Comparison of ENCODE assay signal across 11 mouse cellular contexts in genomic region chr1:91013803-91014202, GRCm38 (mm10). TPM values are rescaled to one million over a fixed set of nuclear protein-coding genes. Genes with fewer than 3 reads are reported as not detected.
DNase-seq lines count a peak whose midpoint lies in the region; ATAC-seq lines count a peak whose summit lies in the region.
"Had no signal": no experiment of that assay in that cellular context is flagged by ENCODE, and none has a peak within 500 bp of the region (broad histone marks: within the 10 kb centered on the region; RNA-seq: fewer than 3 reads in every experiment).

No protein-coding gene starts in this region.

- no peak overlapping the region for H3K27ac ChIP-seq in kidney, embryonic 16.5 days (ENCODE audit: low read length)
- 0 out of 2 replicates have a peak overlapping the region, but pooled peaks have one; percentile 16 for H3K27ac ChIP-seq in embryonic facial prominence, embryonic 13.5 days

- no peak overlapping the region for H3K9ac ChIP-seq in kidney, embryonic 16.5 days (replicated peaks; ENCODE audit: low read length)
- H3K9ac ChIP-seq in embryonic facial prominence, embryonic 13.5 days = no peak overlapping the region

- no peak overlapping the region for H3K4me3 ChIP-seq in kidney, embryonic 16.5 days (ENCODE audit: low read length)
- no peak overlapping the region for H3K4me3 ChIP-seq in embryonic facial prominence, embryonic 13.5 days

- peak; percentile 27 for DNase-seq in kidney, adult 11 months
- peak; percentile 67 to 71 for DNase-seq in heart, postnatal 10 days
- peak; percentile 46 for DNase-seq in lung, postnatal 25 days (ENCODE audit: low spot score)
- no peak for DNase-seq in gastrocnemius, postnatal 10 days
- DNase-seq in adipocyte (ENCODE audit: low spot score) = no peak

- ATAC-seq in kidney, embryonic 16.5 days (ENCODE audit: low FRiP score, low TSS enrichment) = no peak
- no peak for ATAC-seq in embryonic facial prominence, embryonic 13.5 days (ENCODE audit: insufficient number of reproducible peaks, insufficient read depth, low FRiP score, low TSS enrichment, low read depth)
- ATAC-seq: inflammation-experienced regulatory T-cells, adult 6 months had no signal

- H3K4me2 ChIP-seq in kidney, embryonic 16.5 days (replicated peaks; ENCODE audit: low read depth, low read length) = no peak overlapping the region
- no peak overlapping the region for H3K4me2 ChIP-seq in embryonic facial prominence, embryonic 13.5 days

- no peaks in the 10 kb centered on the region for H3K36me3 ChIP-seq in kidney, embryonic 16.5 days (ENCODE audit: insufficient read depth, low read length)
- no peaks in the 10 kb centered on the region for H3K36me3 ChIP-seq in embryonic facial prominence, embryonic 13.5 days

- peaks cover 30% of the 10 kb centered on the region for H3K4me1 ChIP-seq in kidney, embryonic 16.5 days (ENCODE audit: insufficient read depth, low read length)
- H3K4me1 ChIP-seq in embryonic facial prominence, embryonic 13.5 days = peaks cover 24% of the 10 kb centered on the region

- H3K9me3 ChIP-seq in kidney, embryonic 16.5 days (ENCODE audit: low read length) = no peaks in the 10 kb centered on the region
- no peaks in the 10 kb centered on the region for H3K9me3 ChIP-seq in embryonic facial prominence, embryonic 13.5 days

- intact Hi-C loops in heart, postnatal 10 days (cut with DNase I) = no loop called here

- H3K27me3 ChIP-seq in kidney, embryonic 16.5 days (ENCODE audit: insufficient read depth, low read length) = no peaks in the 10 kb centered on the region
- no peaks in the 10 kb centered on the region for H3K27me3 ChIP-seq in embryonic facial prominence, embryonic 13.5 days

- 75% methylated on average over 3 of the region's 3 CpGs for WGBS in kidney, embryonic 16.5 days
- WGBS in embryonic facial prominence, embryonic 13.5 days = 48% methylated on average over 3 of the region's 3 CpGs

RNA-seq across cellular contexts. Expression of gene Lrrfip1, which starts 15.3 kb away (rescaled TPM):
- 45.9 and 50.8 TPM in 2 replicates for polyA plus RNA-seq in kidney, embryonic 16.5 days (2015; fragmentation: Nextera tagmentation; extraction: Ambion mirVana)
- 33.9 and 35.7 TPM in 2 replicates for polyA plus RNA-seq in embryonic facial prominence, embryonic 13.5 days (2015; fragmentation: Nextera tagmentation; extraction: Ambion mirVana)
- total RNA-seq in heart, postnatal 10 days (2021) = 100 to 1,000 TPM; 172 to 186 TPM
- 100 to 1,000 TPM; 247 to 265 TPM for total RNA-seq in gastrocnemius, postnatal 10 days (2021)

RNA-seq across cellular contexts. Expression of gene Rab17, which starts 44.3 kb away (rescaled TPM):
- polyA plus RNA-seq in kidney, embryonic 16.5 days (2015; fragmentation: Nextera tagmentation; extraction: Ambion mirVana) = 10.8 and 12.0 TPM in 2 replicates
- 1.3 and 1.5 TPM in 2 replicates for polyA plus RNA-seq in embryonic facial prominence, embryonic 13.5 days (2015; fragmentation: Nextera tagmentation; extraction: Ambion mirVana)
- total RNA-seq in heart, postnatal 10 days (2021) = 1 to 10 TPM; 3.8 to 5.0 TPM
- not detected for total RNA-seq in gastrocnemius, postnatal 10 days (2021)
- total RNA-seq: gastrocnemius, postnatal 36 days; monocyte, adult 5-6 weeks had no signal
- polyA plus RNA-seq: forebrain, embryonic 11.5 days; inflammation-experienced regulatory T-cells, adult 6 months had no signal

Comparison
In these comparisons a context has a peak if more than half of its experiments do, and no peak if none do; other contexts are left out.
1. DNase-seq: peak in kidney, adult 11 months (single experiment), heart, postnatal 10 days (2 of 2) and lung, postnatal 25 days (single experiment); none in gastrocnemius, postnatal 10 days (single experiment) and adipocyte (single experiment).
2. RNA of gene Rab17, which starts 44.3 kb away (total RNA-seq): 3.8 to 5.0 TPM in heart, postnatal 10 days; not detected in gastrocnemius, postnatal 10 days; every median in the first group is over 4 times any median in the second.